Mouse (Mus musculus): ENCODE measurements at regions not wholly inside any gene's neighbourhood (a gene's known extent, or its start where the extent isn't known, plus 50 kb on each side); places are given as distances from the start of the nearest gene placed in this dataset.

DNA sequence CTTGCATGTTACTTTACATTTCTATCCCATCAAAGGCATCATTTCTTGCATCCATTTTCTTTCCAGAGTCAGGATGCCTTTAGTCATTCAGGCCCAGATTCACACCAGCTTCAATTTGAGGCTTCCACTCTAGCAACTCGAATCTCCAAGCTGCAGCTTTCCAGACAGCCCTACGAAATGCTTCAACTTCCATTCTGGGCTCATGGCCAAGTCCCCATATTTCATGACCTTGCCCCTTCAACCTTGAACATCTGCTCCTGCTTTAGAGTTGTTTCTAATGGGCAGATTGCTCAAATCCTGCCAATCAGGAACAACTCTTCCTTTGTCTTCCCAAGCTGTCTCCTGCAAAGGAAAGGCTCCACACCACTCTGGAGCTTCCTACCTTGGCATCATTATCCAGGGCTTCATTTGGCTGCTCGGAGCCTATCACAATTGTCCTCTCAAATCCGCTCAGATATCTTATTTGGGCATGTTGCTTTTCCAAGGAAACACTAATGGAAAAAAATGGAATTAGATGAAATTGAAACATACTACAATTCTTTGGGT lies 104.4 kb upstream of the Prr30 start:
- TF ChIP-seq GATA1 (IDR thresholded peaks at IDR 0.05; ENCODE audit: borderline replicate concordance, low read length) (no peak), FLI1 (IDR thresholded peaks at IDR 0.05; ENCODE audit: low read length) (no peak)
